18 mouse cellular contexts compared by ENCODE assay signal in genomic region chr15:42913285-42913684, GRCm38 (mm10).
DNase-seq lines count a peak whose midpoint lies in the region; ATAC-seq lines count a peak whose summit lies in the region.
"Had no signal": no experiment of that assay in that cellular context is flagged by ENCODE, and none has a peak within 500 bp of the region (broad histone marks: within the 10 kb centered on the region; RNA-seq: fewer than 3 reads in every experiment).

No protein-coding gene starts in this region.

- no peaks in the 10 kb centered on the region for H3K27me3 ChIP-seq in forebrain, embryonic 13.5 days
- H3K27me3 ChIP-seq in forebrain, embryonic 15.5 days = no peaks in the 10 kb centered on the region
- no peaks in the 10 kb centered on the region for H3K27me3 ChIP-seq in neural tube, embryonic 11.5 days (ENCODE audit: control insufficient read depth, insufficient read depth, low read length)
- H3K27me3 ChIP-seq: embryonic facial prominence, embryonic 12.5 days; limb, embryonic 15.5 days; megakaryocyte, embryonic 14.5 days had no signal

- no peaks in the 10 kb centered on the region for H3K9me3 ChIP-seq in forebrain, embryonic 13.5 days (replicated peaks)
- H3K9me3 ChIP-seq in forebrain, embryonic 15.5 days = no peaks in the 10 kb centered on the region
- no peaks in the 10 kb centered on the region for H3K9me3 ChIP-seq in neural tube, embryonic 11.5 days (ENCODE audit: control insufficient read depth, low read length)
- H3K9me3 ChIP-seq: embryonic facial prominence, embryonic 12.5 days; limb, embryonic 15.5 days; megakaryocyte, embryonic 14.5 days had no signal

- no peaks in the 10 kb centered on the region for H3K36me3 ChIP-seq in forebrain, embryonic 13.5 days (ENCODE audit: poor library complexity, severe bottlenecking)
- no peaks in the 10 kb centered on the region for H3K36me3 ChIP-seq in forebrain, embryonic 15.5 days
- H3K36me3 ChIP-seq in neural tube, embryonic 11.5 days (ENCODE audit: control insufficient read depth, insufficient read depth, low read length) = no peaks in the 10 kb centered on the region
- H3K36me3 ChIP-seq: embryonic facial prominence, embryonic 12.5 days; limb, embryonic 15.5 days had no signal

- 24% methylated on average over 2 of the region's 2 CpGs for WGBS in forebrain, embryonic 13.5 days
- WGBS in forebrain, embryonic 15.5 days = 25% methylated on average over 2 of the region's 2 CpGs
- WGBS in neural tube, embryonic 11.5 days = 32% methylated on average over 2 of the region's 2 CpGs

- no peak for DNase-seq in neural tube, embryonic 11.5 days (ENCODE audit: low spot score)
- DNase-seq in neural tube, embryonic 10.5 days (ENCODE audit: extremely low spot score, low spot score) = no peak
- peak; percentile 18 for DNase-seq in mesoderm, embryonic 11.5 days (ENCODE audit: low read depth, low spot score)
- DNase-seq in T-cell, adult 2 months (ENCODE audit: low spot score) = no peak
- no peak for DNase-seq in cerebellum, adult 9-10 months
- DNase-seq: adrenal gland, postnatal 10 days; cerebellum, adult 9-11 months; gastrocnemius, postnatal 10 days; kidney, postnatal 4 days; lung, postnatal 10 days; thymus, postnatal 25 days had no signal

- H3K4me2 ChIP-seq in forebrain, embryonic 13.5 days = no peak overlapping the region
- H3K4me2 ChIP-seq in forebrain, embryonic 15.5 days (replicated peaks) = no peak overlapping the region
- H3K4me2 ChIP-seq in neural tube, embryonic 11.5 days (ENCODE audit: low read depth) = no peak overlapping the region
- H3K4me2 ChIP-seq: embryonic facial prominence, embryonic 12.5 days; limb, embryonic 15.5 days had no signal

- peak; percentile 27; the same call in 1 of the 2 replicates for ATAC-seq in forebrain, embryonic 13.5 days
- ATAC-seq in forebrain, embryonic 15.5 days (replicated peaks) = no peak
- peak; percentile 40; the same call in 1 of the 2 replicates for ATAC-seq in neural tube, embryonic 11.5 days (ENCODE audit: insufficient read depth, low FRiP score, low TSS enrichment)
- ATAC-seq in erythroblast, adult 5-6 weeks (replicated peaks; ENCODE audit: low FRiP score, poor library complexity, severe bottlenecking) = no peak

- no peak overlapping the region for H3K9ac ChIP-seq in forebrain, embryonic 13.5 days
- H3K9ac ChIP-seq in forebrain, embryonic 15.5 days (replicated peaks) = no peak overlapping the region
- H3K9ac ChIP-seq in neural tube, embryonic 11.5 days (ENCODE audit: low read length) = no peak overlapping the region
- H3K9ac ChIP-seq: embryonic facial prominence, embryonic 12.5 days; limb, embryonic 15.5 days had no signal

- no peak overlapping the region for H3K4me3 ChIP-seq in forebrain, embryonic 13.5 days
- H3K4me3 ChIP-seq in forebrain, embryonic 15.5 days = no peak overlapping the region
- H3K4me3 ChIP-seq in neural tube, embryonic 11.5 days (ENCODE audit: low read depth, low read length) = no peak overlapping the region
- H3K4me3 ChIP-seq: embryonic facial prominence, embryonic 12.5 days; limb, embryonic 15.5 days; megakaryocyte, embryonic 14.5 days had no signal

- no peak overlapping the region for H3K27ac ChIP-seq in forebrain, embryonic 13.5 days
- no peak overlapping the region for H3K27ac ChIP-seq in forebrain, embryonic 15.5 days (replicated peaks)
- H3K27ac ChIP-seq in neural tube, embryonic 11.5 days (ENCODE audit: low read depth, low read length) = no peak overlapping the region
- H3K27ac ChIP-seq: embryonic facial prominence, embryonic 12.5 days; limb, embryonic 15.5 days; stomach, postnatal 0 days had no signal

- H3K4me1 ChIP-seq in forebrain, embryonic 13.5 days = no peaks in the 10 kb centered on the region
- H3K4me1 ChIP-seq in forebrain, embryonic 15.5 days = no peaks in the 10 kb centered on the region
- H3K4me1 ChIP-seq in neural tube, embryonic 11.5 days (ENCODE audit: control insufficient read depth, insufficient read depth, low read length) = no peaks in the 10 kb centered on the region
- H3K4me1 ChIP-seq: embryonic facial prominence, embryonic 12.5 days; limb, embryonic 15.5 days had no signal

Comparison
In these comparisons a context has a peak if more than half of its experiments do, and no peak if none do; other contexts are left out.
1. ATAC-seq: peak in forebrain, embryonic 13.5 days (single experiment) and neural tube, embryonic 11.5 days (single experiment); none in forebrain, embryonic 15.5 days (single experiment) and erythroblast, adult 5-6 weeks (single experiment).